Mouse (Mus musculus) heart, embryonic 11.5 days (tissue): ENCODE results near the gene Ldhb. TPM values are rescaled to one million over a fixed set of nuclear protein-coding genes. Genes with fewer than 3 reads are reported as not detected.
"Not testable (repeated sequence)": the region's sequence is repeated elsewhere in the genome, so short reads cannot be mapped to it uniquely, and the experiment has no call there.

ENCODE experiments used
- ATAC-seq: fragments of 200-750 bp; cut with Nextera tagmentation; replicated peaks from 2 replicates; pipeline ENCODE4 v1.8.0; 2017; ENCODE audit warnings: moderate library complexity; ENCODE audit not compliant: insufficient number of reproducible peaks, low FRiP score, low TSS enrichment
- H3K27ac ChIP-seq: fragments of 300-500 bp; sonication (generic); 2 replicates; pipeline ENCODE4 v1.5.1; 2014; ENCODE audit warnings: mild to moderate bottlenecking, low read depth, low read length
- H3K27me3 ChIP-seq: fragments of 300-500 bp; sonication (generic); 2 replicates; pipeline ENCODE4 v1.6.1; 2014; ENCODE audit warnings: mild to moderate bottlenecking, low read length, mixed read lengths; ENCODE audit not compliant: control insufficient read depth, insufficient read depth
- H3K36me3 ChIP-seq: fragments of 300-500 bp; sonication (generic); 2 replicates; pipeline ENCODE4 v1.6.1; 2014; ENCODE audit warnings: mild to moderate bottlenecking, low read length, moderate library complexity, mixed read lengths; ENCODE audit not compliant: control insufficient read depth, insufficient read depth
- H3K4me1 ChIP-seq: fragments of 300-500 bp; sonication (generic); 2 replicates; pipeline ENCODE4 v1.6.1; 2014; ENCODE audit warnings: low read length; ENCODE audit not compliant: control insufficient read depth, insufficient read depth
- H3K4me2 ChIP-seq: fragments of 300-500 bp; sonication (generic); 2 replicates; pipeline ENCODE4 v1.6.1; 2014; ENCODE audit warnings: mild to moderate bottlenecking, moderate library complexity
- H3K4me3 ChIP-seq: fragments of 300-500 bp; sonication (generic); 2 replicates; pipeline ENCODE4 v1.5.1; 2014; ENCODE audit warnings: low read depth, low read length
- H3K9ac ChIP-seq: fragments of 300-500 bp; sonication (generic); 2 replicates; pipeline ENCODE4 v1.6.1; 2014; ENCODE audit warnings: mild to moderate bottlenecking, low read depth, low read length, moderate library complexity
- H3K9me3 ChIP-seq: fragments of 300-500 bp; sonication (generic); replicated peaks from 2 replicates; pipeline ENCODE4 v1.6.1; 2016; ENCODE audit warnings: low read length; ENCODE audit not compliant: control insufficient read depth
- WGBS: fragments of 180-500 bp; shearing (Covaris S2); extraction: QIAGEN DNeasy Blood & Tissue Kit; methylation state at CpG from one replicate; pipeline ENCODE4 v1.1.7; 2014; ENCODE audit not compliant: insufficient replicate concordance; 5-methylcytosine and 5-hydroxymethylcytosine counted together
- polyA plus RNA-seq: library from polyadenylated mRNA; unstranded; fragments of >200 nt; fragmentation: Nextera tagmentation; extraction: Ambion mirVana; gene quantifications from 2 replicates; pipeline ENCODE4 v1.2.1, GENCODE M21; 2014

Ldhb gene
- polyA plus RNA-seq, 1 experiment from 2014 or later, result 651 TPM

- H3K9ac ChIP-seq, result no peak overlapping the region
- no peaks in the 10 kb centered on the region for H3K27me3 ChIP-seq
- 6% methylated on average over 4 of the region's 4 CpGs for WGBS
- H3K9me3 ChIP-seq, result no peaks in the 10 kb centered on the region
- peak; percentile 65; the same call in 1 of the 2 replicates for ATAC-seq
- no peak overlapping the region for H3K27ac ChIP-seq
- no peak overlapping the region for H3K4me3 ChIP-seq
- H3K4me1 ChIP-seq, result no peaks in the 10 kb centered on the region
- H3K4me2 ChIP-seq, result no peak overlapping the region
- no peaks in the 10 kb centered on the region for H3K36me3 ChIP-seq
These were observed 17.0 kb upstream of the Ldhb start for GRCm38 (mm10) chr6:142524635-142525308.

GRCm38 (mm10) chr6:142521591-142522110, 13.9 kb upstream of the Ldhb start:
- ATAC-seq, result no peak
- H3K4me2 ChIP-seq, result no peak overlapping the region
- H3K9me3 ChIP-seq, result no peaks in the 10 kb centered on the region
- H3K27me3 ChIP-seq, result no peaks in the 10 kb centered on the region; the same call in 1 of the 2 replicates
- no peak overlapping the region for H3K9ac ChIP-seq
- H3K36me3 ChIP-seq, result no peaks in the 10 kb centered on the region
- 75% methylated on average over 12 of the region's 12 CpGs for WGBS
- no peak overlapping the region for H3K27ac ChIP-seq
- H3K4me1 ChIP-seq, result no peaks in the 10 kb centered on the region
- H3K4me3 ChIP-seq, result no peak overlapping the region

- peaks cover 4% of the 10 kb centered on the region; the same call in 1 of the 2 replicates for H3K27me3 ChIP-seq
- ATAC-seq, result no peak
- no peaks in the 10 kb centered on the region for H3K4me1 ChIP-seq
- no peak overlapping the region for H3K4me2 ChIP-seq
- no peak overlapping the region for H3K27ac ChIP-seq
- H3K36me3 ChIP-seq, result no peaks in the 10 kb centered on the region
- H3K9ac ChIP-seq, result no peak overlapping the region
- no peaks in the 10 kb centered on the region for H3K9me3 ChIP-seq
- H3K4me3 ChIP-seq, result no peak overlapping the region
- 10% methylated on average over 6 of the region's 6 CpGs for whole genome bisulfite sequencing
These were observed 11.4 kb upstream of the Ldhb start for GRCm38 (mm10) chr6:142519110-142519509.

- not testable (repeated sequence) for H3K27ac ChIP-seq, H3K4me3 ChIP-seq, ATAC-seq, H3K9ac ChIP-seq, H3K4me2 ChIP-seq, H3K9me3 ChIP-seq, H3K4me1 ChIP-seq, H3K36me3 ChIP-seq
- peaks cover 11% of the 10 kb centered on the region; the same call in 1 of the 2 replicates for H3K27me3 ChIP-seq
- WGBS, result 57% methylated on average over 8 of the region's 9 CpGs
These were observed 7.6 kb upstream of the Ldhb start for GRCm38 (mm10) chr6:142515379-142515778.

- peaks cover 11% of the 10 kb centered on the region; the same call in 1 of the 2 replicates for H3K27me3 ChIP-seq
- WGBS, result 3% methylated on average over 10 of the region's 10 CpGs
- H3K4me2 ChIP-seq, result no peak overlapping the region
- ATAC-seq, result no peak
- no peaks in the 10 kb centered on the region for H3K9me3 ChIP-seq
- no peaks in the 10 kb centered on the region for H3K36me3 ChIP-seq
- H3K9ac ChIP-seq, result no peak overlapping the region
- no peak overlapping the region for H3K4me3 ChIP-seq
- no peaks in the 10 kb centered on the region for H3K4me1 ChIP-seq
- no peak overlapping the region for H3K27ac ChIP-seq
These were observed 7.2 kb upstream of the Ldhb start for GRCm38 (mm10) chr6:142514912-142515311.

- H3K9ac ChIP-seq, result no peak overlapping the region
- H3K9me3 ChIP-seq, result no peaks in the 10 kb centered on the region
- no peak overlapping the region for H3K4me3 ChIP-seq
- peaks cover 11% of the 10 kb centered on the region; the same call in 1 of the 2 replicates for H3K27me3 ChIP-seq
- WGBS, result 22% methylated on average over 3 of the region's 3 CpGs
- no peak for ATAC-seq
- no peak overlapping the region for H3K27ac ChIP-seq
- peaks cover 10% of the 10 kb centered on the region; the same call in 1 of the 2 replicates for H3K4me1 ChIP-seq
- no peaks in the 10 kb centered on the region for H3K36me3 ChIP-seq
- H3K4me2 ChIP-seq, result no peak overlapping the region
These were observed 5.1 kb upstream of the Ldhb start for GRCm38 (mm10) chr6:142512902-142513301.

GRCm38 (mm10) chr6:142511516-142512135, 3.9 kb upstream of the Ldhb start:
- Histone ChIP-seq H3K36me3 (no peaks in the 10 kb centered on the region), H3K4me2 (no peak overlapping the region), H3K9ac (no peak overlapping the region), H3K27me3 (peaks cover 11% of the 10 kb centered on the region; the same call in 1 of the 2 replicates), H3K4me3 (no peak overlapping the region), H3K9me3 (no peaks in the 10 kb centered on the region), H3K27ac (no peak overlapping the region), H3K4me1 (peaks cover 11% of the 10 kb centered on the region; the same call in 1 of the 2 replicates)
- ATAC-seq, result no peak
- WGBS, result 24% methylated on average over 12 of the region's 12 CpGs

GRCm38 (mm10) chr6:142508663-142509062, 906 bp upstream of the Ldhb start:
- peak overlapping the region; percentile 64 for H3K9ac ChIP-seq
- 19% methylated on average over 4 of the region's 4 CpGs for WGBS
- H3K27ac ChIP-seq, result peak overlapping the region; percentile 85
- peak overlapping the region; percentile 80 for H3K4me2 ChIP-seq
- ATAC-seq, result no peak
- H3K27me3 ChIP-seq, result peaks cover 7% of the 10 kb centered on the region; the same call in 1 of the 2 replicates
- peaks cover 24% of the 10 kb centered on the region for H3K4me1 ChIP-seq
- H3K4me3 ChIP-seq, result no peak overlapping the region
- no peaks in the 10 kb centered on the region for H3K36me3 ChIP-seq
- no peaks in the 10 kb centered on the region for H3K9me3 ChIP-seq
